Mouse (Mus musculus): ENCODE data around the gene Cpsf7. TPM values are rescaled to one million over a fixed set of nuclear protein-coding genes. Genes with fewer than 3 reads are reported as not detected.

The Cpsf7 gene
- polyA plus RNA-seq, 1 experiment = 68.7 TPM

- DNase-seq (ENCODE audit: low spot score) = no peak
Measured at GRCm38 (mm10) chr19:10560108-10560507, 35.0 kb downstream of the Cpsf7 start.

- DNase-seq (ENCODE audit: low spot score) = no peak
Measured at GRCm38 (mm10) chr19:10561558-10562314, 36.7 kb downstream of the Cpsf7 start.

DNA sequence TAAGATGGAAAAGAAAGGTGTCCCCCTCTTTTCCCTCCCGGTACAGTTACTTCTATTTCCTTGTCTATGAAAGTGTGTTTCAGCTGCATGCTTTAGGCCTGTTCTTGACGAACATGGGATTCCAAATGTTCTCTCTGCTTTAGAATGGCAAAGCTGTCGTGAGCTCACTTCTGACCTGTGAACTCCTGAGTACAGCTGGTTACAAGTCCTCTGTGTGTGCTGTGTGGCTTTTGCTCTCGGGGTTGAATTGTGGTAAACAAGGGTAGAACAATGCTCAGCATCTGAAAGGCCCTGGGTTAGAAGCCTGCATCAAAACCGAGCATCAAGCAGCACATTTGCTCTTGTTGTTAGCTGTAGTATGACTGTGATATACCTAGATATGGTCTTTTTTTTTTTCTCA lies 37.3 kb downstream of the Cpsf7 start:
- no peak for DNase-seq (ENCODE audit: low spot score)

GRCm38 (mm10) chr19:10564278-10564677 lies 39.2 kb downstream of the Cpsf7 start:
- DNase-seq (ENCODE audit: low spot score) = no peak

DNA sequence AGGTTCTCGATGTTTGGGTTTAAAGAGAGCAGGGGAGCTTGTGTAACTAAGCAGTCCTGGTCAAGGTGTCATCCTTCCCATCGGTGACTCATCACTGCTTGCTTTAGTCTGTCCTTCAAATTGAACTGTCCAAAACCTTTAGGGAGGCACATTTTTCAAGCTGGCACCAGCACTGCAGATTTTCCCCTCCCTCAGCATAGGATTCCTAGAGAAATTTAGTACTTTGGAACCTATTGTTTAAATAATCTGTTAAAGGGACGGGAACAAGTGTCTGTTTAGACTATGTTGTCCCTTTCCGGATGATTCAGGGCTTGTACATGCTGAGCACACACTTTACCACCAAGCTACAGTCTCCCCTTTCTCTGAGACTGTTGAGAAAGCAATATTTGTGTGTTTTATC lies 40.2 kb downstream of the Cpsf7 start:
- no peak for DNase-seq (ENCODE audit: low spot score)

GRCm38 (mm10) chr19:10569627-10570026 lies 44.6 kb downstream of the Cpsf7 start:
- DNase-seq (ENCODE audit: low spot score) = no peak

GRCm38 (mm10) chr19:10576690-10577561 lies 51.9 kb downstream of the Cpsf7 start, which contains the start of the genes Cyb561a3 and Tmem138:
Gene Cyb561a3 (plus strand): TSS chr19:10577172.
Gene Tmem138 (minus strand): TSS chr19:10577362.
- peak; percentile 85 for DNase-seq (ENCODE audit: low spot score)

- DNase-seq (ENCODE audit: low spot score) = no peak
Measured at GRCm38 (mm10) chr19:10580102-10580501, 55.0 kb downstream of the Cpsf7 start.

DNA sequence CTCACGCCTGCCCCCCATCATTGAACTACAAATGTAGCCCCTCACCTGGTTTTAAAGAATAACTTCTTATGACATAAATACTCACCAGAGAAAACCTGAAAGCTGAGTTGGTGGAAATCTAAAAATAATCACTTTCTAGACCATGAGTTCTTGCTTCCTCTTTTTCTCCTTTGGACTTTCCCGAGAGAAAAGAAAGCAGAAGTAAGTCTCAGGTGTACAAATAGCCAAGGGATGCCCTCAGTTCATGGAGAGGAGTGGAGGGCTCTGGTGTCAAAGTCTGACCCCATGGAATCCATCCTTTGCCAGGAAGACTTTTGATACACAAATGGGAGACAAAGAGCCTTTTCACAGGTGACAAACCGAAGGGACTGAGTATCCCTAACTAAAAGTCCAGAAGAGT lies 55.7 kb downstream of the Cpsf7 start:
- DNase-seq (ENCODE audit: low spot score) = no peak

GRCm38 (mm10) chr19:10581984-10582383 lies 56.9 kb downstream of the Cpsf7 start:
- DNase-seq (ENCODE audit: low spot score) = no peak

GRCm38 (mm10) chr19:10583550-10584146 lies 58.6 kb downstream of the Cpsf7 start:
- DNase-seq (ENCODE audit: low spot score) = no peak

DNA sequence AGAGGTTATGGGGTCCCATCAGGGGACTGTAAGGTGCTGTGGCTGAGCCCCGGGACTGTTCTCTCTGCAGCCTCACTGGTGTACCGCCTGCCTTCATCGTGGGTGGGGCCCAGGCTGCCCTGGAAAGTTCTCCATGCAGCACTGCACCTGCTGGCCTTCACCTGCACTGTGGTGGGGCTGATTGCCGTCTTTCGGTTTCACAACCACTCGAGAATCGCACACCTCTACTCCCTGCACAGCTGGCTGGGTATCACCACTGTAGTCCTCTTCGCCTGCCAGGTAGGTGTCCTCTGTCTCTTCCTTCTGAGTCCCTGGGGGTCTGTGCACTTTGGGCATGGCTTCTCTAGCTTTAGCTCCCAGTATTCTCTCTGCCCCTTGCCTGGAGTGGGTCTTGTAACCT lies 60.0 kb downstream of the Cpsf7 start:
- no peak for DNase-seq (ENCODE audit: low spot score)

DNA sequence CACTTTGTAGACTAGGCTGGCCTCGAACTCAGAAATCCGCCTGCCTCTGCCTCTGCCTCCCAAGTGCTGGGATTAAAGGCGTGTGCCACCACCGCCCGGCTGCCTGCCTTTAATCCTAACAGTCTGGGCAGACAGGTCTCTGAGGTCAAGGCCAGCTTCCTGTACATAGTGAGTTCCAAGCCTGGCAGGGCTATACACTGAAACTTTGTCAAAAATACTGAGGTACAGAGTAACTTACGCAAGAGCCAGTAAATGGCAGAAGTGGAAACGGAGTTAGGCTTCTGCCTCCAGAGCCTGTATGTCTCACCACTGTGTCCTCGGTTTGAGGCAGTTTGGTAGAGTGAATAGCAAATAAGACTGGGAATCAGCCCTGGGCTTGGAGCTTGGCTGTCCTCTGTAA lies 62.2 kb downstream of the Cpsf7 start:
- no peak for DNase-seq (ENCODE audit: low spot score)

DNA sequence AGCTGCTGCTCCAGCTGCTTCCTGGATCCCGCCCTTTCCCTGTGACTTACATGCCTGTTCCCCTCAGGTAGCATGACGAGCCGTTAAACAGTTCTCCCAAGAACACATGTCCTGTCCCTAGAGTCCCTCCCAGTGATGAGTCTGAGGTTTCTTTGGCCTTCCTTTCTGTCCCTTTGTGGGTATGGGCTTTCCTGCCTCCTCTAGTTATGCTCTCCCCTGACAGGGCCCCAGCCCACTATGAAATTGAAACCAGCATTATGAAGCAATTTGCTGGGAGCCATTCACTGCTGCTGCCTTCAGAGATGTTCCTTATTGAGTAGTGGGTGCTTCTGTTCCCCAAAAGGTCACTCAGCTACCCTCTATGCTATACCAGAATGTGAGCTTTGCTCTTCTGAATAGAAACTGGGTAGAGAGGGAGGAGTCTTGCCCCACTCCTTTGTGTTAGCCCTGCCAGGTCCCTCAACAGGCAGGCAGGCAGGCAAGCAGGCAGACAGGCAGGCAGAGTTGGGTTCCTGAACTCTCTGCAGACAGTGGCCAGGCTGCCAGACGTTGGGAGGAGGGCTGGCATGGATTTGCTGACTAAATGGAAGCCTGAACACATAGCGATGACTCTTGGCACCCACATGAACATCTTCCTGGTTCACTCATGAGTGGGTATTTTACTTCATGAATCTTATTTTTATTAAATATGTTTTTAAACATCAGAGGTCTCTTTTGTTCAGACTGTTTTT lies 64.2 kb downstream of the Cpsf7 start:
- no peak for DNase-seq (ENCODE audit: low spot score)

DNA sequence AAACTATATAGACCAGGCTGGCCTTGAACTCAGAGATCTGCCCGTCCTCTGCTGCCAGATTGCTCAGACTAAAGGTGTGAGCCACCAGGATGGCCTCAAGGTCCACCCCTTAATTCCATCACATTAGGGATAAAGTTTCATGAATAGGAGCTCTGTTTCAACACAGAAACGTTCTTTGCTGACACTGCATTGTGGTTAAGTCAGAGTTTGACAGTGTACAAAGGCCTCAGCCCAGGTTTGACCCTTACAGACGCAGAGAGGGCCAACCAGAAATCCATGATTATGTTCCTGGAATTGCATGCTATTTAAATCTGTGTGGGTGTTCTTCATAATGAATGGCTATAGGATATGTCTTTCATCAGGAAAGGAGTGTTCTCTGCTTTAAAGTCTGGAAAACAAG lies 65.2 kb downstream of the Cpsf7 start:
- DNase-seq (ENCODE audit: low spot score) = no peak

- no peak for DNase-seq (ENCODE audit: low spot score)
Measured at GRCm38 (mm10) chr19:10591659-10592377, 66.8 kb downstream of the Cpsf7 start.

Other genes with a start within 250 kb of the Cpsf7 start
- 5.5 and 6.4 TPM in 2 replicates for gene Dagla, start 220.4 kb upstream of the Cpsf7 start, polyA plus RNA-seq (2012; rRNA removed)
- 1.2 TPM in 2 replicates for gene Syt7, start 136.2 kb upstream of the Cpsf7 start, polyA plus RNA-seq (2012; rRNA removed)
- 2.9 and 3.3 TPM in 2 replicates for gene Lrrc10b, start 67.8 kb upstream of the Cpsf7 start, polyA plus RNA-seq (2012; rRNA removed)
- gene Ppp1r32, start 42.3 kb upstream of the Cpsf7 start, polyA plus RNA-seq (2012; rRNA removed) = 0.26 and 0.44 TPM in 2 replicates
- gene Sdhaf2, start 876 bp downstream of the Cpsf7 start, polyA plus RNA-seq (2012; rRNA removed) = 50.8 and 52.0 TPM in 2 replicates
- 25.0 and 35.7 TPM in 2 replicates for gene Tmem216, start 31.0 kb downstream of the Cpsf7 start, polyA plus RNA-seq (2012; rRNA removed)
- gene Cyb561a3, start 51.9 kb downstream of the Cpsf7 start, polyA plus RNA-seq (2012; rRNA removed) = 30.8 and 35.8 TPM in 2 replicates
- 15.8 and 19.2 TPM in 2 replicates for gene Tmem138, start 52.1 kb downstream of the Cpsf7 start, polyA plus RNA-seq (2012; rRNA removed)
- 149 and 160 TPM in 2 replicates for gene Ddb1, start 80.1 kb downstream of the Cpsf7 start, polyA plus RNA-seq (2012; rRNA removed)
- 11.1 and 11.9 TPM in 2 replicates for gene Tkfc, start 80.4 kb downstream of the Cpsf7 start, polyA plus RNA-seq (2012; rRNA removed)
- gene Vwce, start 108.9 kb downstream of the Cpsf7 start, polyA plus RNA-seq (2012; rRNA removed) = 0.07 and 0.12 TPM in 2 replicates
- 0.08 TPM in 1 of 2 replicates, not detected in the other for gene Pga5, start 152.8 kb downstream of the Cpsf7 start, polyA plus RNA-seq (2012; rRNA removed)
- 14.5 and 17.5 TPM in 2 replicates for gene Vps37c, start 163.5 kb downstream of the Cpsf7 start, polyA plus RNA-seq (2012; rRNA removed)
- gene Cd5, start 213.7 kb downstream of the Cpsf7 start, polyA plus RNA-seq (2012; rRNA removed) = 0.50 and 0.65 TPM in 2 replicates